Mouse (Mus musculus) CD8-positive naive resting alpha-beta T cell, adult 2 months (primary cell): ENCODE measurements around the gene Tssk3.
"Not testable (repeated sequence)": the region's sequence is repeated elsewhere in the genome, so short reads cannot be mapped to it uniquely, and the experiment has no call there.

ENCODE experiments used
- DNase-seq, 2 experiments: peaks; one replicate each; pipeline ENCODE4 v3.0.0; 2022; ENCODE audit warnings: low read depth in 2 of 2, low spot score in 2 of 2

Gene Tssk3

DNA sequence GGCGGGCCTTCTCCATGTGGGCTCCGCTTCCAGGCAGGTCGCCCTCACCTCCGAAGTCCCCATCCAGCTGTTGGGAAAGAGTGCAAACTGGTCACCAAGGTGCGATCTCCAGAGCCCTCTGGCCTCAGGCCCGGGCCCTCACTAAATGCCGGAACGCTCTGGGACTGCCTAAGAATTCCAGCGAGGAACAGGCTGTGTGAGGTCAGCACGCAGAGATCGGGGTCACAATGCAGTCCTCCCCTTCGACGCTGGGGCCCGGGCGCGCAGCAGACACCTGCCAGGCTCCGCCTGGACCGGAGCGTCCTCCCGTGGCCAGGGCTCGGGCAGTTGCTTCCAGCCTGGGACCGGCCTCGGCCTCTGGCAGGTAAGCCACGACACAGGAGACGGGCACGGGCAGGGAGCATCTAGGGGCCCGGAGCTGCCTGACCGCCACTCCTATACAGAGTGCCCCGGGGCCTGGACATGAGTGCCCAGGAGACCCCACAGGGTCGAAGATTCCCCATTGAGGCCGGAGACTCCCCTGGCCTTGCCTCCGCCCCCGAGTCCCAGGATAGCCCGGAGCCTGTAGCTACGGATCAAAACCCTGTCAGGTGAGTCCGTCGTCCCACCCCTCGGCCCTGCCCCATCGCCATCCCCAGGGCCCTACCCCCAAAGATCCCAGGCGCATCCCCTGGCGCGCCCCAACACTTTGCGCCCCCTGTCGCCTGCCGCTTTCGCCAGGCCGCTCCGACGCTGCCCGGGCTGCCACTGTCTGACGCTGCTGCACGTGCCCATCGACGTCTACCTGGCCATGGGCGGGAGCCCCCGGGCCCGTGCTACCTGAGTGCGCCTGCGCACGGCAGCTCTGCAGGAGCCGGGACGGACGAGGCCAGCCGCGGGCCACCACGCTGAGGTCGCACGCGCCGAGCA is at the start of gene Tssk3, which contains the start of gene Fam229a:
Gene Tssk3 (minus strand): TSS at position 51 of the 909 bp plus-strand sequence.
Gene Fam229a (plus strand): TSS at position 219 of the 909 bp plus-strand sequence.
- DNase-seq = peak in 1 of 2 experiments; percentile 11

DNA sequence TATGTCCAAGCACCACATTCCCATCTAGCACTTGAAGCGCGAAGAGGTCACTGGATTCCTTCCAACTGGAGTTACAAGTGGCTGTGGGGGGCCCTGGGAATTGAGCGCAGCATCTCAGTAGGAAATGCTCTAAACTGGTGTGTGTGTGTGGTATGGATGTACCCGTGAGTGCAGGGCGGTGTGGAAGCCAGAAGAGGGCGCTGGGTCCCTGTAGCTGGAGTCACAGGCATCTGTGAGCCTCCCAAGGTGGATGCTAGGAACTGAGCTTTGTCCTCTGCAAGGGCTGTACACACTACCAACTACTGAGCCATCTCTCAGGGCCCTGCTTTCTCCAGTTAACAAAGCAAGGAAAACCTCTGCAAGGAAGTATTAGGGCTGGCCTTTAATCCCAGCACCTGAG is 49.2 kb upstream of the Tssk3 start:
- DNase-seq = peak; percentile 28 to 56

DNA sequence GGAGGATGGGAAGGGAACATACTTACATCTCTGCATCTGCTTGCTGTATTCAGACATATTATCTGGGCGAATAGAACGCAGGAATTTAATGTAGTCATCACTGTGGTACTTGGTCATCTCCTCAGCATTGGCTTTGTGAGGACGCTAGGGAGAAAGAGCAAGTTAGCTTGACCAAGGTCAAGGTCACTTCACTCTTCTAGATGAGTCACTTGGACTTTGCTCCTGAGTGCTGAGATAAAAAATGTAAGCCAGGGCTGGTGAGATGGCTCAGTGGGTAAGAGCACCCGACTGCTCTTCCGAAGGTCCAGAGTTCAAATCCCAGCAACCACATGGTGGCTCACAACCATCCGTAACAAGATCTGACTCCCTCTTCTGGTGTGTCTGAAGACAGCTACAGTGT is 38.1 kb upstream of the Tssk3 start:
- DNase-seq = not testable (repeated sequence)

DNA sequence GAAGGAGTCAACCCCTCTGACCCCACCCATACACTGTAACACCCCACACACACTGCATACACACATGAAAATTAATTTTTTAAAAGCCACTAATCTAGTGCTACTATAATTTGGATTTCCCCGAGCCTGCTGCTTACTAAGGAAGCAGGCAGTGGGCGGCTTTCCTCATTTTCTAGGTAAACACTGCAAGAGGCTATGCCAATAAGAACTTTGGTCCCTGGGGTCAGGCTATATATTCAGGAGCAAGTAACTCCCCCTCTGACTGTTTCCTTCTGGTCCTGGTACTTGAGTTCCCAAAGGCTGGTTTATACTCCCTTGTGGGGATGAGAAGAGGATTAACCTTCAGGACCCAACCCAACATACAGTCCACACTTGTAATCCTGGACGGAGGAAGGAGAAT is 35.1 kb upstream of the Tssk3 start:
- DNase-seq = no peak

DNA sequence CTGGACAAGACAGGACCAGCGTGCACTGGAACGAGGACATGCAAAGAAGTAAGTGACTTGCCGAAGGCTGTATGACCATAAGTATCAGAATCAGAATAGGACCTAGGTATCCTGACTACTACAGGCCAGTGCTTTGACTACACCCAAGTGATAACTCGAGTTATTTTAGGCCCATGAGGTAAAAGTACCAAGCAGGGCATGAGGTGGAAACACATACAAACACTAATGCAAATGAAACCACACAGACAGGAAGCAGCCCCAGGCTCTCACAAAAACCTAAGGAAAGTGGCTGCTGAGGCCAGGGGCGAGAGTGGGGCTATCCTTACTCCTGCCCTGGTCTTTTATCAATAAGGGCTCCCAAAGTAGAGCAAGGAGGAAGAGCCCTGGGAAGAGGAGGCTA is 34.5 kb upstream of the Tssk3 start:
- DNase-seq = no peak

DNA sequence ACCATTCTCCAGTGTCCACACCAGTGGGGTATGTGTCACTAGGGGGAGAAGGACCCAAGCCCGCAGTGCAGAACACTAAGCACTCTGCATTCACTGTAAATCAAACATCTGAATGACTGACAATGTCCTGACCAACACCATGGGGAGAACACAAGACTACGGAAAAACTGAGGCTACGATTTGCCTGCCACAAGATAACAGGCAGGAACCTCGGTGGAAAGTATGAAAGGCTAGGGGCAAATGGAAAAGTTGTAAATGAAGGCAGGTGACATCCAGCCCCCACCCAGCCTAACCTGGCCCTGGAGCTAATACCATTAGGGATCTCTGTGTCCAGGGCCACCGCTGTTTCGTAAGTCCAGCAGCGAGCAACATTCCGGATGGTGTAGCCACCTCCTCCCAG is 27.7 kb upstream of the Tssk3 start:
- DNase-seq = no peak

DNA sequence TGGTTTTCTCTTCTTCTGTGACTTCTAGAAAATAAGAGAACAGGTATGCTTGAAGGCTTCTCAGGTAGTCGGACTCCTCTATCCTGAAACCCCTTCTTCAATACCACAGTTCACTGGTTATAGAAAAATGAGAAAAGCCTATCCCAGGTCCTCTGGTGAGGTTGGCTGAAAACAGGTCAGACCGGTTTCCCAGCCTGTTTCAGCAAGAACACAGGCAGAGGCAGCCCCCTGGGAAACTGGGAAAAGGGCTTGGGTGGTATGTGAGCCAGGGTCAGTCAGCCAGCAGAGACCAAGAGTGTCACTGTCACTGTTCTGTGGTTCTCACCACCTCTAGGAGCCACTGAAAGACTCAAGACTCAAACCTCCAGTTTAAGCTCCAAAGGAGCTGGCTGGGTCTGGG is 26.1 kb upstream of the Tssk3 start:
- DNase-seq = no peak

DNA sequence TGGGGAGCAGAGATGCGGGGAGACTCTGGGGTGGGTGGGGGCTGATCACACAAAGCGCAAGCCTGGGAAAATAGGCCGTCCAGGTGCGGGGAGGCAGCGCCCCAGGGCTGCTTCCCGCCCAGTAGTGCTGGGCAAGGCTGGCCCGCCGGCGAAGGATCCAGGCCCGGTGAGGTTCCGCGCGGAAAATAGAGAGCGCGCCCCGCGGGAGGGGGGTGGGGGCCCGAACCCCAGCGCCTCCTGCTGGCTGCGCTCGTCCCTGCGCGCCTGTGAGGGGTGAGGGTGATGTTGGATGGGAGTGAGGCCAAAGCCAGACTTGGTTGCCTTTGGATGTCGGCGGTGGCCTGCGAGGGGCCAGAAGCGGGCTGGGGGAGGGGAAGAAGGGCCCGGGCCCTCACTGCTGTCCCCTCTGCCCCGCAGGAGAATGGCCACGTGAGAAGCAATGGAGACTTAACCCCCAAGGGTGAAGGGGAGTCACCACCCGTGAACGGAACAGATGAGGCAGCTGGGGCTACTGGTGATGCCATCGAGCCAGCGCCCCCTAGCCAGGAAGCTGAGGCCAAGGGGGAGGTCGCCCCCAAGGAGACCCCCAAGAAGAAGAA is 23.6 kb upstream of the Tssk3 start:
- DNase-seq = peak; percentile 45 to 55

DNA sequence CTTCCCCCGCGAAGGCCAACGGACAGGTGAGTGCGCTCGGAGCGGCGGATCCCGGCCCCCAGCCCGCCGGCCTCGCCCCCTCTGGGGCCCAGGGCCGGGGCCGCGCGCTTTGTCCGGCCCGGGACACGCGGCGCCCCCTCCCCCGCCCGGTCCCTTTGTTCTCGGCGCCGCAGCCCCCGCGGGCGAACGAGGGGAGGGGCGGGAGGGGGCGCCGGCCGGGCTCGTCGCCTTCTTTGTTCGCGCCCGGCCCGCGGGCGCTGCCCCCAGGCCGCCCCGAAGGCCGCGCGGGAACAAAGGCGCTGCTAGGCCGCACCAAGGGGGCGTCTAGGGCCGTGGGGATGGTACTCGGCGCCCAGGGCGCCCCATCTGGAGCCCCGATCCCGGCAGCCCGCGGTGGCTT is 23.1 kb upstream of the Tssk3 start:
- DNase-seq = no peak

DNA sequence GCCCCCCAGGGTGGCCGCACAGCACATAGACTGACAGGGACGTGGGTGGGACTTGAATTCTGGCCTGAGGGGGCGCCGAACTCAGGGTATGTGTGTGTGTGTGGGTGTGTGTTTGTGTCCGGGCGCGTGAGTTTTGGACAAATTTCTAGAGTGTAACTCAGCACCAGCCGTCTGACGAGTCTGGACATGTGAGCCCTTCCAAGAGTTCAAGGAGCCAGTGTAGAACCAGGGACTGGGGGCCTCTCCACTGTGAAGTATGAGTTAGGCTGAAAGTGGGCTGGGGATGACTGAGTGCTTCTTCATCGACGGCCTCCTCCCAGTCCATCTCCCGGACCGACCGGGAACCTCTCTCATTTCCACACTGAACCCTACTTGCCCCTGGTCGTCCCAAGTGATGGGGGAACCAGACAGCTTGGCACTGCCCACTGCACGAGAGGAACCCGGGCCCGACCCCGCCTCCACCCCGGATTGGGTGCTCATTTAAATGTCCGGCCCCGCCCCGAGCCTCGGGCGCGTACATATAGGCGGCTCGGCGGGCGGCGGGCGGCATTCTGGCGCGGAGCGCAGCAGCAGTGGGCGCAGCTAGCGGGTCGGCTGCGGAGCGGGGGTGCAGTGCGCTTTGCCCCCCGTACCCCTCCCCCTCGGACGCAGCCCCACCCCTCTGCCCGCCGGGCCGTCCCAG is 22.4 kb upstream of the Tssk3 start, which contains the start of gene Marcksl1:
Gene Marcksl1 (plus strand): TSS at position 496 of the 682 bp plus-strand sequence.
- DNase-seq = peak; percentile 67 to 72

DNA sequence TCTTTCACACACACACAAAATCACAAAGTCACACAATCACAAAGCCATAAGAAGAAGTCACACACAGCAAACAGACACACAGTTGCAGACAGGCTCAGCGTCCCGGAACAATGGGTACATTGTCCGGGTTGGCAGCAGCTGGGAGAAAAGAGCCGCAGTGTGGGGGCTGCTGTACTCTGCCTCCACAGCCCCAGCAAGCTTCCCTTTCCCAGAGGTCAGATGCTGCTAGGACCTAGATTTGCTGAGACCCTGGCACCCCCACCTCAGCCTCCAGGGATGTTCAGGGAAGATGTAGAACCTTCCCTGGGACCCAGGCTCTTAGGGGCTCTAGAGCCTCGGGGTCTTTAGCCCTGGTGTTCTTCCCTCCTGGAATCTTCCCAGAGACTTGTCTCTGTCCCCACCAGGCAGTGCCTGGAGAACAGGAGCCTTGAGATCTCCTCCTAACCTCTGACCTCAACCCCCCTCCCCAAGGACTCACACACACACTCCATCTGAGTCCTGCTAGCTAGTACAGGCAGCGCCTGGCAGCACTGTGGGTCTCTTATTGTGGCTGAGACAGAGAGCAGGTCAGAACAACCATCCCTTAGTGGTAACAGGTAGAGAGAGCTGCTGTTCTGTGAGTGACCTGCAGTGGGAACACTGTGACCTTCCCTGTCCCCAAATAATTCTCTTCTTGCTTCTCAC is 20.7 kb upstream of the Tssk3 start:
- DNase-seq = no peak

DNA sequence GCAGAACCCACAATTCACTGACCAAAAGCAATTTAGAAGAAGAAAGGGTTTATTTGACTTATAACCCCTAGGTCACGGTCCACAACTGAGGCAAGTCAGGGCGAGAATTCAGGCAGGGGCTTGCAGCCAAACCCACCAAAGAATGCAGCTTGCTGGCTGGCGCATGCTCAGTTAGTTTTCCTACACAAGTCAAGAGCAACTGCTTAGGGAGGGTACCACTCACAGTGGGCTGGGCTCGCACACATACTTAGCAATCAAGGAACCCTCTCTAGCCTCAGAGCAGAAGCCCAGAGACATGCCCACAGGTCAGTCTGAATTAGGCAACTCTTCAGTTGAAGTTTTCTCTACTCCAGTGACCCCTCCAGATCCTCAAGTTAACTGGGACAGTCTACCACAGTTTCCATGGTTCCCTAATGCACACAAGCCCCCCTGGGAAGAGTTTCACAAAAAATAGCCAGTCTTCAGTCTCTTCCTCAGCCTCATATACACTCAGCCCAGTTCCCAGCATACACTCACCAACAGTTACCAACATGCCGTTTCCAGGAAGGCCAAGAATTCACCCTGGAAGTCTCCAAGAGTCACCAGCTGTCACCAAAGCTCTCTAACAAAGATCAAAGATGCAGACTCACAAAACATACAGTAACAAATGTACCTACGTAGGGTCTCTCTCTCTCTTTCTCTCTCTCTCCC is 20.0 kb upstream of the Tssk3 start:
- DNase-seq = no peak

DNA sequence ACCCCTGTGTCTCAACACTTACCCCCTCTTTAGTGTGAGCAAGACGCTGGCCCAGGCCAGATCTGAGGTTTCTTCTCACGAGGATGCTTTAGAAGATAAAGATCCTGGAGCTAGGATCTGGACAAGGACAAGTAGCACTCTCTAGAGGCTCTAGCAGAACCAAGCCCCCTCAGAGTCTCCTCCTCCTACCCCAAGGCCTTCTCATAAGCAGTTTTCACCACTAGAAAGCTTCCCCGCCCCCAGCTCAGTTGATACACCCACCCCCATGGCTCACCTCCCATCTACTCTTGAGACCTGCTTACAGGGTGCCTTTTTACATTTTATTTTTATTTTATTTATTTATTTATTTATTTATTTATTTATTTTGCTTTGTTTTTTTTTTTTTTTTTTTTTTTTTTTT is 18.8 kb upstream of the Tssk3 start:
- DNase-seq = no peak

DNA sequence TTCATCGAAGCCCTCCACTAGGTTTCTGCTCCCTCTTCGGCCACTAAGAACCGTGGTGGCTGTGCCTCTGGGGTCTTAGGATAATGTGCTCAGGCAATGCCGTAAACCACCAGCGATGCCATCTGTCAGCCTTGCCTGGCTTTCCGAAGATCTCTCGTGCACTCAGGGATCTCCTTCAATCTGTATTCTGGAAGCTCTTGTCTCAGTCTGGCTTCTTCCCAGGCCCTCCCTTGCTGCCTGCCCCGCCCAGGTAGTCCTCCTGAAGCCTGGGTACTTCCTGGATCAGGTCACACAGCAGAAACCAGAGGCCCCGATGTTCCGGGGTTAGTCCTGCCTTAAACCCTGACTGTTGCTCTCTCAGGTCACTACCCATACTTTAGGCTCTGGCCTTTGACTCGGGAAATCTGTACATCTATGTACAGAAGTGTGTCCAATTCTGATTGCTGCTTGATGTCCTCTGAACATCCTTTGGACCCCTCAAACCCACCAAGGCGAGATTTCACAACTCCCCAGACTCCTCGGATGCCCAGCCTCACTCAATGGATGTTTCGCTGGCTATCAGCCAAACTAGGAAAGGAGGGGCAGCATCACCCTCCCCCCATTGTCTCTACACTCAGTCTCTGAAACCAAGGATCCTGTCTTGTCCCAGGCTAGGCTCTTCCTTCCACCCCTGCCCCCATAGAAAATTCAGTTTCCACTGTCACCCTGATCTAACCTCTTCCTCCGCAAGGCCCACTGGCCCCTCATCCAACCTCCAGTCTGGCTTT is 18.2 kb upstream of the Tssk3 start:
- DNase-seq = no peak

DNA sequence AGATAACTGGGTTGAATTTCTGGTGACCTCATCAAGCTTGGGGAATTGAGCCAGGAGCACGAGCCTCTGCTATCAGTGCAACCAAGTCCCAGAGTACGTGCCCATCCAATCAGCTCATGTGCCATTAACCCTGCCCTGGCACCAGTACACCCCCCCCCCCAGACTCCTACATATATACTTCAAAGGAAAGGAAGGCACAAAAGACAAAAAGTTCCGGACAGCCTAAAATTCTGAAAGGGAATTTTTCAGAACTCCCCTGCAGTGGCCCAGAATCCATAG is 17.4 kb upstream of the Tssk3 start:
- no peak for DNase-seq

DNA sequence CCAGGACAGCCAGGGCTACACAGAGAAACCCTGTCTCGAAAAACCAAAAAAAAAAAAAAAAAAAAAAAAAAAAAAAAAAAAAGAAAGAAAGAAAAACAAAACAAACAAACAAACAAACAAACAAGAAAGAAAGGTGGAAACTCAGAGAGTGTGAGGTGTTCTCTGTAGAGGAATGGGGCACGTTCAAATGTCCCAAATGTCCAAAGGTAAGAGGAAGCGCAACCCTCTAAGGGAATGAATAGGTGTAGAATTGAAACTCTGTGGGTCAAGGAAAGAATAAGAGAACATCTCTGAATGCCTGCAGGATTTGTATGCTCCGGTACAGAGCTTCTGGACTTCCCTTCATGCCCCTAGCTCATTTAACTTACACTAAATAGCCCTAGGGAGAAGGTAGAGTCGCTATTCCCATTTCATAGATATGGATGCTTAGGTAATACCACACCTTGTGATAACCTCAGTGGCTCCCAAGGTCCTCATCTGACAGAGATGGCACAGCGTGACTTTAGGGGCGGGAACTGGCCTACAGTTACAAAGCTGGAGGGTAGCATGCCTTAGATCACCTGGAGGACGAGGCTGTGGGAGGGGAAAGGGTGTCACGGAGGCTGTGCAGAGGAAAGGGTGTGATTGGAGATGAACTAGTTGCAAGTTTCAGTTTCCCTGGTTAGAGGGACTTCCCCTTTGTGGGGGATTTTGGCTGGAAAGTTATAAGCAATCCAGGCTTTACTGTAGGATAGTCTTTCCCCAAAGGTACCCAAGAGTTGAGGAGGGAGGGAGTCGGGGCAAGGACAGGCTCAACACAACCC is 16.8 kb upstream of the Tssk3 start:
- no peak for DNase-seq

DNA sequence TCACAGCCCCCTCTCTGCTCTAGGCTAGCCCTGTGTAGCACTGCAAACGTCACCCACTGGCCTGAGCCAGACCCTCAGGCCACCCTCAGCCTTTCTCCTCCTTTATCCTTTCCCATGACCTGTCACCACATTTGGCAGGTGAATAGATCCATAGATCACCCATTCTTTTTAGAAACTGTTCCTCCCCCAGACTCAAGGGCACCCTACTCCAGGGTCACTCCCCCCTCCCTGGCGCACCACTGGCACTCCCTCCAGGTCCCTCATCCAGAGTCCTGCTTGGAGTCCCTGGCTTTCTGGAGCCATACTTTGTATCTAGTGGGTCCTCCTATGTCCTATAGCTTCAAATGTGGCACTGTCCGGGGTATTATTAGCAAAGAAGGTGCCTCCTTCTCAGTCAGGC is 14.7 kb upstream of the Tssk3 start:
- no peak for DNase-seq

DNA sequence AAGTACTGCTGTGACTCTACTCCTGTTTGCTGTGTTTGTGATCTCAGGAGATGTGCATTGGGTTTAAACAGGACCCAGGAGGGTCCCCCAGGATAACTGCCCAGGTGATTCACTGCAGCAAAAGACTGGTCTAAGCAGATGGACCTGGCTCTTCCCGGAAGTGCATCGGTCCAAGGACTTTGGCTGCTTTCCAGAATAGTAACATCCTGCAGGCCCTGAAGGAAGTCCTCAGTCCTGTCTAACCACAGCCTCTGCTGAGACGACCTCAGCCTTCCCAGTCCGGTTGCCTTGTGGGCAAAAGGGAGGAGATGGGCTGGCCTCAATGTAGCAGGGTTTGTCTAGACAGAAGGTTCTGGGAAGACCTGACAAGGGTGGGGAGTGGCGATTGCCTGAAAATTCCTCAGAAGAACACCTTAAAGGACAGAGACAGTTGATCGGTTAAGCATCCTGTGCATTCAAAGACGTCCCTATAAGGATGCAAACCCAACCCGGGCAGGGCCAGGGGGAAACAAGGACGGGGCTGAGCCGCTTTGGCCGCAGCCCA is 12.2 kb upstream of the Tssk3 start:
- no peak for DNase-seq

DNA sequence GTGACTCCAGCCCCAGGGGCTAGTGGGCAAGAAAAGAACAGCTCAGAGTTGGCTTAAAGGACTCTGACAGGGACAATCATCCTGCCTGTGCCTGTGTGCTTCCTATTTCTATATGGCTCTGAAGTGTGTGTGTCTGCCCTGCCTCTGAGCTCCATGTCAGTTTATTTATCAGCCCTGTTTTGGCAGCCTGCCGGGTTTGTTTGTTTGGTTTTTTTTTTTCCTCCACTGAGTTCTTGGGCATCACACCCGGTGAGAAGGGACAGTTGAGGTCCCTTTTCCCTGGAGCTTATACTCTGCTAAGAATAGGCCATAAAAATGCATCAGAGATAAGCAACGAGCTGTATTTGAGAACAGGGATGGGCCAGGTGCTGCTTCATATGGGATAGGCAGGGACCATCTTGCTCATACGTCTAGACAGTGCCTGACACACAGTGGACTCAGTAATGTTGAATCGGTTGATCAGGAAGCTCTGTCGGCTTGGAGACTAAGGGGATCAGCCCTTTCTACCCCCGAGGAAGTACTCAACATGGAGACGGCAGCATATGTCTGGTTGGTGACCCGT is 11.6 kb upstream of the Tssk3 start:
- DNase-seq = no peak
